In genomic region chr7:111744770-111745169, GRCm38 (mm10) we compare ENCODE assay signal across 25 mouse cellular contexts. TPM values are rescaled to one million over a fixed set of nuclear protein-coding genes. Genes with fewer than 3 reads are reported as not detected.
DNase-seq lines count a peak whose midpoint lies in the region; ATAC-seq lines count a peak whose summit lies in the region.
"Had no signal": no experiment of that assay in that cellular context is flagged by ENCODE, and none has a peak within 500 bp of the region (broad histone marks: within the 10 kb centered on the region; RNA-seq: fewer than 3 reads in every experiment).

No protein-coding gene starts in this region.

- no peak for DNase-seq in embryonic facial prominence, embryonic 14.5 days (ENCODE audit: low spot score)
- DNase-seq in embryonic facial prominence, embryonic 10.5 days (ENCODE audit: low spot score), result no peak
- peak; percentile 63 for DNase-seq in kidney, postnatal 10 days
- DNase-seq in kidney, postnatal 25 days, result no peak
- peak; percentile 56 for DNase-seq in testis, postnatal 10 days (ENCODE audit: low spot score)
- DNase-seq in testis, postnatal 14 days (ENCODE audit: low spot score), result no peak
- no peak for DNase-seq in thymus, postnatal 36 days
- DNase-seq: adrenal gland, adult 8-10 months; cerebellum, adult 8-10 months; cerebellum, postnatal 25 days; forebrain, postnatal 0 days; heart, postnatal 4 days; kidney, adult 11 months; layer of hippocampus, adult 9-11 months; liver, embryonic 13.5 days; lung, adult 2 months had no signal

- no peak overlapping the region for H3K4me3 ChIP-seq in embryonic facial prominence, embryonic 14.5 days (ENCODE audit: low read depth, low read length)
- no peak overlapping the region for H3K4me3 ChIP-seq in embryonic facial prominence, embryonic 10.5 days
- H3K4me3 ChIP-seq: forebrain, embryonic 10.5 days; heart, adult 2 months; heart, embryonic 12.5 days; limb, embryonic 10.5 days; limb, embryonic 15.5 days; liver, embryonic 13.5 days; midbrain, embryonic 13.5 days; neural tube, embryonic 13.5 days had no signal

- H3K9ac ChIP-seq in embryonic facial prominence, embryonic 14.5 days (ENCODE audit: low read depth, low read length), result no peak overlapping the region
- H3K9ac ChIP-seq: forebrain, postnatal 0 days; heart, embryonic 12.5 days; hindbrain, embryonic 14.5 days; limb, embryonic 15.5 days; liver, embryonic 13.5 days; midbrain, embryonic 13.5 days; neural tube, embryonic 13.5 days had no signal

- H3K27me3 ChIP-seq in embryonic facial prominence, embryonic 14.5 days (replicated peaks; ENCODE audit: control insufficient read depth, insufficient read depth, low read length), result no peaks in the 10 kb centered on the region
- H3K27me3 ChIP-seq in embryonic facial prominence, embryonic 10.5 days (replicated peaks; ENCODE audit: low read depth, poor library complexity, severe bottlenecking), result no peaks in the 10 kb centered on the region
- H3K27me3 ChIP-seq: heart, embryonic 12.5 days; limb, embryonic 15.5 days; liver, embryonic 13.5 days; midbrain, embryonic 13.5 days; neural tube, embryonic 13.5 days had no signal

- peaks cover 24% of the 10 kb centered on the region for H3K4me1 ChIP-seq in embryonic facial prominence, embryonic 14.5 days (ENCODE audit: control insufficient read depth, insufficient read depth, low read length)
- peaks cover 17% of the 10 kb centered on the region for H3K4me1 ChIP-seq in embryonic facial prominence, embryonic 10.5 days
- H3K4me1 ChIP-seq: liver, embryonic 13.5 days had no signal

- H3K36me3 ChIP-seq in embryonic facial prominence, embryonic 14.5 days (ENCODE audit: control insufficient read depth, insufficient read depth, low read length), result no peaks in the 10 kb centered on the region
- H3K36me3 ChIP-seq in embryonic facial prominence, embryonic 10.5 days (replicated peaks), result no peaks in the 10 kb centered on the region
- H3K36me3 ChIP-seq: forebrain, embryonic 10.5 days; heart, embryonic 12.5 days; limb, embryonic 10.5 days; limb, embryonic 15.5 days; liver, embryonic 13.5 days; midbrain, embryonic 13.5 days; neural tube, embryonic 13.5 days had no signal

- H3K4me2 ChIP-seq in embryonic facial prominence, embryonic 14.5 days (ENCODE audit: low read depth, low read length), result no peak overlapping the region
- H3K4me2 ChIP-seq: heart, embryonic 12.5 days; hindbrain, embryonic 14.5 days; limb, embryonic 15.5 days; liver, embryonic 13.5 days; midbrain, embryonic 13.5 days; neural tube, embryonic 13.5 days had no signal

- H3K9me3 ChIP-seq in embryonic facial prominence, embryonic 14.5 days (ENCODE audit: control insufficient read depth, low read length), result no peaks in the 10 kb centered on the region
- no peaks in the 10 kb centered on the region for H3K9me3 ChIP-seq in embryonic facial prominence, embryonic 10.5 days
- H3K9me3 ChIP-seq: forebrain, embryonic 10.5 days; heart, embryonic 12.5 days; limb, embryonic 10.5 days; limb, embryonic 15.5 days; liver, embryonic 13.5 days; midbrain, embryonic 13.5 days; neural tube, embryonic 13.5 days had no signal

- H3K27ac ChIP-seq in embryonic facial prominence, embryonic 14.5 days (replicated peaks; ENCODE audit: low read depth, low read length), result no peak overlapping the region
- H3K27ac ChIP-seq in embryonic facial prominence, embryonic 10.5 days (replicated peaks), result no peak overlapping the region
- H3K27ac ChIP-seq: forebrain, embryonic 10.5 days; heart, adult 2 months; hindbrain, embryonic 14.5 days; limb, embryonic 10.5 days; limb, embryonic 15.5 days; liver, embryonic 13.5 days; macrophage; midbrain, embryonic 13.5 days; neural tube, embryonic 13.5 days had no signal

- peak; percentile 53 for ATAC-seq in embryonic facial prominence, embryonic 14.5 days (ENCODE audit: low read depth)
- ATAC-seq: forebrain, postnatal 0 days; midbrain, embryonic 13.5 days had no signal

RNA-seq across cellular contexts. Expression of gene Galnt18, which starts 35.0 kb away (rescaled TPM):
- polyA plus RNA-seq in embryonic facial prominence, embryonic 14.5 days (2014; fragmentation: Nextera tagmentation; extraction: Ambion mirVana), result 19.2 and 20.8 TPM in 2 replicates
- polyA plus RNA-seq in embryonic facial prominence, embryonic 10.5 days (2016; fragmentation: Nextera tagmentation; extraction: Ambion mirVana), result 8.8 and 9.9 TPM in 2 replicates
- polyA plus RNA-seq: macrophage had no signal

Comparison
In these comparisons a context has a peak if more than half of its experiments do, and no peak if none do; other contexts are left out.
1. DNase-seq: peak in kidney, postnatal 10 days (single experiment) and testis, postnatal 10 days (single experiment); none in embryonic facial prominence, embryonic 14.5 days (single experiment), embryonic facial prominence, embryonic 10.5 days (single experiment), kidney, postnatal 25 days (0 of 2), testis, postnatal 14 days (single experiment) and thymus, postnatal 36 days (0 of 2).